Mouse (Mus musculus): ENCODE results near the gene Top2b. TPM values are rescaled to one million over a fixed set of nuclear protein-coding genes. Genes with fewer than 3 reads are reported as not detected.

The Top2b gene
- polyA plus RNA-seq, 2 experiments = 73.0 to 91.9 TPM

- no peak for TF ChIP-seq POLR2A (IDR thresholded peaks at IDR 0.05; ENCODE audit: borderline replicate concordance, extremely low read depth, insufficient read depth, insufficient read length)
- Histone ChIP-seq H3K4me3 (replicated peaks; ENCODE audit: low read length) (no peak overlapping the region), H3K27me3 (ENCODE audit: control insufficient read depth, insufficient read depth, low read length) (no peaks in the 10 kb centered on the region), H3K9ac (ENCODE audit: low read depth, low read length, severe bottlenecking) (no peak overlapping the region), H3K4me1 (ENCODE audit: control insufficient read depth, insufficient read depth, low read length) (peaks cover 15% of the 10 kb centered on the region), H3K27ac (replicated peaks; ENCODE audit: low read depth, low read length) (peak overlapping the region; percentile 84), H3K9me3 (ENCODE audit: control insufficient read depth, low read length) (no peaks in the 10 kb centered on the region), H3K36me3 (ENCODE audit: control insufficient read depth, insufficient read depth, low read length) (no peaks in the 10 kb centered on the region), H3K4me2 (replicated peaks; ENCODE audit: low read depth, low read length, severe bottlenecking) (no peak overlapping the region)
- peak; percentile 96 for ATAC-seq (ENCODE audit: low FRiP score, low read depth)
- DNase-seq (ENCODE audit: low spot score) = peak; percentile 90
- 2% methylated on average over 2 of the region's 2 CpGs for WGBS
These were observed 36.4 kb upstream of the Top2b start for GRCm38 (mm10) chr14:16328531-16328930.

- H3K4me2 ChIP-seq (replicated peaks; ENCODE audit: low read depth, low read length, severe bottlenecking) = 0 out of 2 replicates have a peak overlapping the region, but pooled peaks have one; percentile 6
- H3K4me3 ChIP-seq (replicated peaks; ENCODE audit: low read length) = no peak overlapping the region
- no peak for TF ChIP-seq POLR2A (IDR thresholded peaks at IDR 0.05; ENCODE audit: borderline replicate concordance, extremely low read depth, insufficient read depth, insufficient read length)
- peaks cover 15% of the 10 kb centered on the region for H3K4me1 ChIP-seq (ENCODE audit: control insufficient read depth, insufficient read depth, low read length)
- WGBS = 35% methylated on average over 5 of the region's 5 CpGs
- DNase-seq (ENCODE audit: low spot score) (no peak), ATAC-seq (ENCODE audit: low FRiP score, low read depth) (no peak)
- no peaks in the 10 kb centered on the region for H3K36me3 ChIP-seq (ENCODE audit: control insufficient read depth, insufficient read depth, low read length)
- peak overlapping the region; percentile 84 for H3K27ac ChIP-seq (replicated peaks; ENCODE audit: low read depth, low read length)
- no peaks in the 10 kb centered on the region for H3K27me3 ChIP-seq (ENCODE audit: control insufficient read depth, insufficient read depth, low read length)
- H3K9ac ChIP-seq (ENCODE audit: low read depth, low read length, severe bottlenecking) = no peak overlapping the region
- no peaks in the 10 kb centered on the region for H3K9me3 ChIP-seq (ENCODE audit: control insufficient read depth, low read length)
These were observed 36.0 kb upstream of the Top2b start for GRCm38 (mm10) chr14:16328959-16329480.

GRCm38 (mm10) chr14:16329756-16330155 is 35.2 kb upstream of the Top2b start:
- Histone ChIP-seq H3K27me3 (ENCODE audit: control insufficient read depth, insufficient read depth, low read length) (no peaks in the 10 kb centered on the region), H3K4me3 (replicated peaks; ENCODE audit: low read length) (no peak overlapping the region), H3K27ac (replicated peaks; ENCODE audit: low read depth, low read length) (no peak overlapping the region; the same call in 1 of the 2 replicates), H3K4me2 (replicated peaks; ENCODE audit: low read depth, low read length, severe bottlenecking) (no peak overlapping the region), H3K9ac (ENCODE audit: low read depth, low read length, severe bottlenecking) (no peak overlapping the region), H3K9me3 (ENCODE audit: control insufficient read depth, low read length) (no peaks in the 10 kb centered on the region), H3K4me1 (ENCODE audit: control insufficient read depth, insufficient read depth, low read length) (peaks cover 15% of the 10 kb centered on the region), H3K36me3 (ENCODE audit: control insufficient read depth, insufficient read depth, low read length) (no peaks in the 10 kb centered on the region)
- TF ChIP-seq POLR2A (IDR thresholded peaks at IDR 0.05; ENCODE audit: borderline replicate concordance, extremely low read depth, insufficient read depth, insufficient read length) = no peak
- 39% methylated on average over 3 of the region's 3 CpGs for WGBS
- DNase-seq (ENCODE audit: low spot score) (no peak), ATAC-seq (ENCODE audit: low FRiP score, low read depth) (no peak)

GRCm38 (mm10) chr14:16334260-16334659 is 30.7 kb upstream of the Top2b start:
- H3K9me3 ChIP-seq (ENCODE audit: control insufficient read depth, low read length) = no peaks in the 10 kb centered on the region
- no peaks in the 10 kb centered on the region for H3K36me3 ChIP-seq (ENCODE audit: control insufficient read depth, insufficient read depth, low read length)
- no peak for ATAC-seq (ENCODE audit: low FRiP score, low read depth)
- no peaks in the 10 kb centered on the region for H3K27me3 ChIP-seq (ENCODE audit: control insufficient read depth, insufficient read depth, low read length)
- H3K4me2 ChIP-seq (replicated peaks; ENCODE audit: low read depth, low read length, severe bottlenecking) = no peak overlapping the region
- H3K4me3 ChIP-seq (replicated peaks; ENCODE audit: low read length) = no peak overlapping the region
- DNase-seq (ENCODE audit: low spot score) = no peak
- H3K4me1 ChIP-seq (ENCODE audit: control insufficient read depth, insufficient read depth, low read length) = peaks cover 7% of the 10 kb centered on the region
- 86% methylated on average over 3 of the region's 3 CpGs for WGBS
- no peak for TF ChIP-seq POLR2A (IDR thresholded peaks at IDR 0.05; ENCODE audit: borderline replicate concordance, extremely low read depth, insufficient read depth, insufficient read length)
- H3K27ac ChIP-seq (replicated peaks; ENCODE audit: low read depth, low read length) = no peak overlapping the region
- H3K9ac ChIP-seq (ENCODE audit: low read depth, low read length, severe bottlenecking) = no peak overlapping the region

GRCm38 (mm10) chr14:16335835-16336417 is 29.1 kb upstream of the Top2b start:
- H3K27ac ChIP-seq (replicated peaks; ENCODE audit: low read depth, low read length) = no peak overlapping the region
- DNase-seq (ENCODE audit: low spot score) (no peak), ATAC-seq (ENCODE audit: low FRiP score, low read depth) (no peak)
- H3K9me3 ChIP-seq (ENCODE audit: control insufficient read depth, low read length) = no peaks in the 10 kb centered on the region
- TF ChIP-seq POLR2A (IDR thresholded peaks at IDR 0.05; ENCODE audit: borderline replicate concordance, extremely low read depth, insufficient read depth, insufficient read length) = no peak
- no peaks in the 10 kb centered on the region for H3K36me3 ChIP-seq (ENCODE audit: control insufficient read depth, insufficient read depth, low read length)
- H3K27me3 ChIP-seq (ENCODE audit: control insufficient read depth, insufficient read depth, low read length) = no peaks in the 10 kb centered on the region
- H3K9ac ChIP-seq (ENCODE audit: low read depth, low read length, severe bottlenecking) = no peak overlapping the region
- 75% methylated on average over 3 of the region's 3 CpGs for WGBS
- no peak overlapping the region for H3K4me2 ChIP-seq (replicated peaks; ENCODE audit: low read depth, low read length, severe bottlenecking)
- no peak overlapping the region for H3K4me3 ChIP-seq (replicated peaks; ENCODE audit: low read length)
- no peaks in the 10 kb centered on the region for H3K4me1 ChIP-seq (ENCODE audit: control insufficient read depth, insufficient read depth, low read length)

Measured in limb, embryonic 14.5 days (tissue).